Mouse (Mus musculus): Measurements from ENCODE around the gene Slitrk5. TPM values are rescaled to one million over a fixed set of nuclear protein-coding genes. Genes with fewer than 3 reads are reported as not detected.

Slitrk5 gene
- not detected for total RNA-seq (2023)

GRCm38 (mm10) chr14:111674664-111675147, at the start of gene Slitrk5:
Slitrk5 (plus strand) TSS chr14:111675097.

